Mouse (Mus musculus): ENCODE measurements around the gene Arhgap10.

Arhgap10 gene

DNA sequence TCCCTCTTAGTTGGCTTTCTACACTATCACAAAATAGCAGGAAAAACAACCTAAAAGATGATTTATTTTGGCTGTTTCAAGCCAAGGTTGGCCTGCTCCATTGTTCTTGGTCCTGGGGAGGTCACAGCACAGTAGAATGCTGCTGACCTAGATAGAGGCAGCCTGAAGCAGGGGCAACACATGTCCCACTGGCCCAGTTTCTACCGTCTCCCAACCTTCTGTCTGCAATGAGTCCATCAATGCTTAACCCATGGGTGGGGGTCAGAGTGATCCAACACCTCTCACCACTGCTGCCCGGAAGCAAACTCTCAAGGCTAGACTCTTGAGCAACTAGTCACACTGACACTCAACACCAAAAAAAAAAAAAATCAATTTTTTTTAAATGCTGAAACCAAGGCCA lies 31.0 kb downstream of the Arhgap10 start:
- no peak for DNase-seq (ENCODE audit: low read depth, low spot score)

GRCm38 (mm10) chr8:77484817-77485216 lies 32.9 kb downstream of the Arhgap10 start:
- DNase-seq (ENCODE audit: low read depth, low spot score), result no peak

GRCm38 (mm10) chr8:77484266-77484665 lies 33.5 kb downstream of the Arhgap10 start:
- DNase-seq (ENCODE audit: low read depth, low spot score), result no peak

DNA sequence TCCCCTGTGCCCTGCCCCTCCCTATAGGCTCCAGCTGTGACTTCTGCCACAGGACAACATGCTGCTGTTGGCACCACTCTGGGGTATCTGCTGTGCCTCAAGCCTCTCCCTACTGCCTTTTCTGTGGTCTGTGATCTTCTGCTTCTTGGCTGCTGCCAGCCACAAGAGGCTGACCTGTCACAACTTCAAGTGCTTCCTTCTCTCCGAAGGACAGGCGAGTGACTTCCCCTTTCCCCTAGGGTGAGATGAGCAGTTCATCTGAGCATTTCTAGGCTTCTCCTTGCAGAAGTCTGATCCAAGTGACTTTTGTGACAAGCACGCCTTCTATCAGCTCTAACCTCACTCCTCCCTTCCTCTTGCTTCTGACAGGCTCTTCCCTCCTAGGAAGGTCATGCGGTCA lies 34.1 kb downstream of the Arhgap10 start:
- no peak for DNase-seq (ENCODE audit: low read depth, low spot score)

- DNase-seq (ENCODE audit: low read depth, low spot score), result no peak
Measured at GRCm38 (mm10) chr8:77481791-77482190, 36.0 kb downstream of the Arhgap10 start.

GRCm38 (mm10) chr8:77479995-77480394 lies 37.8 kb downstream of the Arhgap10 start:
- no peak for DNase-seq (ENCODE audit: low read depth, low spot score)

DNA sequence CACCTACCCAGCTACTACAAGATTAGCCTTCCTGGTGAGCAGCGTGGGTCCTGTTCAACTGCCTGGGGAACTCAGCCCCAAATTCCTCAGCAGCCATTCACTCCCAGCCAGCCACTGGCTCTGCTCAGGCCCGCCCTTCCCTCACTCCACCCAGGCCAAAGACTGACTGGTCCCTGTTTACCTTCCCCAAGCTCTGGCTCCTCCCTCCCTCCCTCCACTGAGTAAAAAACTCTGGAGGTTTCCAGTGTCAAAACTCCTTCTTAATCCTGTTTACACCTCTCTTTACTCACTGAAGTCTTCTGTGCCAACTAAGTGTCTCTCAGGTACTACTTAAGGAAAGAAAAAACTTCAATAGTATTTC lies 38.9 kb downstream of the Arhgap10 start:
- no peak for DNase-seq (ENCODE audit: low read depth, low spot score)

- DNase-seq (ENCODE audit: low read depth, low spot score), result no peak
Measured at GRCm38 (mm10) chr8:77478155-77478912, 39.4 kb downstream of the Arhgap10 start.

DNA sequence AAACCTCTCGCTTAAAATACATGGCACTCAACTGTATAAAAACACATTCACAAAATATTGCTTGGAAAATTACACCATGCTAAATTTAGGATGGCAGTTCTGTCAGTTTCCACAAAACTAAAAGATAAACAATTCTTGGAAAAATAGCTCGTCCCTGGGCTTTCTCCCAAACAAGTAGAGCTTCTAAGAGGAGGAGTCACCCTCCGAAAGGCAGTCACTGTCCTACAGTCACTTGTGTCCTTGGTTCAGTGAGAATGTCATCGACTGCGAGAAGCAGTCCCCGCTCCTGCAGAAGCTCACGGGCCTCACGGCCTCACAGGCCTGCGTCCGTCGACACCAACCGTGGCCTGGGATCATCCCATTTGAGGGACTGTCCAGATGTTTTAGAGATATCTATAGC lies 40.1 kb downstream of the Arhgap10 start:
- no peak for DNase-seq (ENCODE audit: low read depth, low spot score)

DNA sequence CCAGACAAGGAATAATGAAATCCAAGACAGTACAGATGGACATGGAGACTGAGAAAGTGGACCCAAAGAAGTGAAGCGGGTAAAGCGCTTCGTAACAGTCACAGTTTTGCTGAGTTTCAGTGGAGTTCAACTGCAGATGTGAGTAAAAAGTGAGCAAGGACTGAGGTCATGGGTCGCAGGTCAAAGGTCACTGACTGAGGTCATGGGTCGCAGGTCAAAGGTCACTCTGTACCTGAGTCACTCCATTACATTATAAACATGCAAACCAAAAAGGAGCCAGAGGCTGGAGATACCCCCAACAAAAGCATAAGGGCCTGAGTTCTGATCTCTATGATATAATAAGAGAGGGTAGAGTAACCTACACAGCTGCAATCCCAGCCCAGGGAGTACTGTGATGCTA lies 43.1 kb downstream of the Arhgap10 start:
- no peak for DNase-seq (ENCODE audit: low read depth, low spot score)

DNA sequence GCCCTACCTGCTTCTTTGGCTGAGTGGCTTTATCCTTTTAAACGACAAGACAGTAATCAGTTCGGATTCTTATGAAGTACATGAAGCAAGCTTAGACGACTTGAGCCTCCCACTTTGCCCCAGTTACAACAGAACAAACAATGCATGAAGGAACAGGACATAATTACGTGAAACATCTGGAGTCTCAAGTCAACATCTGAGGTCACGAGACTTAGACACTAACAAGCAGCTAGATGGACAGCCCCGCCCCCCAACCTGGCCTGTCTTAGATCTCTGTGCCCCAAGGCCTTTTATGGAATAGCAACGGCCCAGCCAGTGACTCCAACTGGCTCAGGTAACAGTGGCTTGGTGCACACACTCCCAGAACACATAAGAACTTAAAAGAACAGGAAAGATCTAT lies 44.0 kb downstream of the Arhgap10 start:
- no peak for DNase-seq (ENCODE audit: low read depth, low spot score)

DNA sequence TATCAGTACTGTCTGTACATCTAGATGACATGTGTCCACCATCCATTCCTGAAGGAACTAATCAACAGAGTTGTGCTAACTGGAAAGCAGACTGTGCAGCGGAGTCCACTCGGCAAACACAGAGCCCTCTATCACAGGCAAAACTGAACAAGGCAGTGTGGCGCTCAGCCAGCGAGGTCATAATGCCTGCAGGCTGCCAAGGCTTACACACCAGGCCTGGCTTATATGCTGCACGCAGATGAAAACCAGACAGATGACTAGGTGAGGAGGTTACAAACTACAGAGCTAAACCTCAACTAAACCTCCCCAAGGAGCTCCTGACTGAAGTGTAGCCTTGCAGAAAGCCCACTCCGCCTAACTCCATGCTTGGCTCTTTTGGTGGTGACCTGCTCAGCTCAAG lies 44.4 kb downstream of the Arhgap10 start:
- DNase-seq (ENCODE audit: low read depth, low spot score), result no peak

DNA sequence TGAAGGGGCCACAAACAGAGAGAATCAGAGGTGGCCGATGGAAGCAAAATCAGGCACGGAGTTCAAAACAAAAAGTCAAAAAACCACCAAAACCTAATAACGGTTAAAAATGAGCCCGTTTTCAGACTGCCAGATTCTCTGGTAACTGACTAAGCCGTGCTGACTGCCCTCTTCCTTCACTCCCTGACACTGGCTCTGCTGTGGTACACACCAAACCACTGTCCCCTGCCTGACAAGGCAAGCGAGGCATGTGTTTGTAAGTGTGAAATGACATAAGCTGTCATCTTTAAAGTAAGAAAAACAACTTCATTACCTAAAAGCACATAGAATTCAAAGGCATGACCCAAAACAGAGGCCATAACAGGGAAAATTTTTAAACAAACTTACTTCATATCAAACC lies 56.4 kb downstream of the Arhgap10 start:
- no peak for DNase-seq (ENCODE audit: low read depth, low spot score)

GRCm38 (mm10) chr8:77460363-77460762 lies 57.4 kb downstream of the Arhgap10 start:
- DNase-seq (ENCODE audit: low read depth, low spot score), result no peak

GRCm38 (mm10) chr8:77459696-77460095 lies 58.1 kb downstream of the Arhgap10 start:
- no peak for DNase-seq (ENCODE audit: low read depth, low spot score)

GRCm38 (mm10) chr8:77458575-77458974 lies 59.2 kb downstream of the Arhgap10 start:
- no peak for DNase-seq (ENCODE audit: low read depth, low spot score)

DNA sequence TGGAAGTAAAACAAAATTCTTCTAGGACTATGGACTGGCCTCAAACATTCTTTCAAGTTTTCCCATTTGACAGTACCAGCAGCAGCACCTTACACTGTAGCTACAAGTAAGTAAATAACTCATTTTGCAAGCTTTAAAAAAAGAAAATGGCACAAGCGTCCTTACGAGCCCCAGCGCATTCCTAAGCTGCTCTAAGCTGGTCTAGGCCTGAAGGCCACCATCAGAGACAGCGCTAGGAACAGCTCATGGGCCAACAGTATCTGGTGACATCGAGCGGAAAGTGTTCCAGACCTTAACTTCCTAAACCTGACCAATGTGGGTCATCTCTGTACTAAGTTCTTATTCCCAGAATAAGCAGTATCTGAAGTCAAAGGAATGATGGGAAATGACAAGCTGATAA lies 61.5 kb downstream of the Arhgap10 start:
- DNase-seq (ENCODE audit: low read depth, low spot score), result no peak

- no peak for DNase-seq (ENCODE audit: low read depth, low spot score)
Measured at GRCm38 (mm10) chr8:77453836-77454235, 63.9 kb downstream of the Arhgap10 start.

DNA sequence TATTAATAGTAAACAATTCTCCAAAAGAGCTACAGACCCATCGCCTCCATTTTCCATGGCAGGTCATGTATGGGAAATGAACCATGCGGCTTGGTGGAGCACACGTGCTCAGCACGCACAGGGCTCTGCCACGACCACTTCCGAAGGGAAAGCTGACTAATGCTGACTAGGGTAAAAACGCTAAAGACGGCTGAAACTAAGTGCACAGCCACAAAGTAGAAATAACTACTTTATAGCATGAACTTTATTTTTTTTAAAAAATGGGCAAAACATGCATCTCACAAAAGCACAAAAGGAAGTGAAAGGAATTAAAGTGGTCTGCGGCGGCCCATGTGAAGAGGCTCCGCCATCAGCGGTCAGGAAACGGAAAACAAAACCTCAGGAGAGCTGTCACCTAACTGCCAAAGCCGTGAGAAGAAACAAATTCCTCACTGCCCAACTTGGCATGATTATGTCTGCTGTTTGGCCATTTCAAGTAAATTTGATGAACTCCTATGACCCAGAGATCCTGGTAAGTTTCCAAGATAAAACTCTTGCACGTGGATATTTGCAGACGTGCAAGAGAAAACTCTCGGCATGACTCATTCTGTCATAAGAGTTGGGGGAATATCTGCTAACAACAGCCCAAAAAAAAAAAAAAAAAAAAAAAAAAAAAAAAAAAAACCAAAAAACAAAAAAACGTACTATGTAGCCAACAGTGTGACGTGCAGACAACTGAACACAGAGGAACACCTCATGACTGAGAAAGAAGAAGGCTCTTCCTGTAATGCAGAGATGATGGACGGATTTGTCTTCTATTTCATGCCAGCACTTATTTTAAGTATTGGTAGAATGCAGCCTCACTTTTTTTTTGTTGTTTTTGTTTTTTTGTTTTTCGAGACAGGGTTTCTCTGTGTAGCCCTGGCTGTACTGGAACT lies 66.0 kb downstream of the Arhgap10 start:
- no peak for DNase-seq (ENCODE audit: low read depth, low spot score)

GRCm38 (mm10) chr8:77451052-77451451 lies 66.7 kb downstream of the Arhgap10 start:
- no peak for DNase-seq (ENCODE audit: low read depth, low spot score)

GRCm38 (mm10) chr8:77446294-77446693 lies 71.5 kb downstream of the Arhgap10 start:
- no peak for DNase-seq (ENCODE audit: low read depth, low spot score)

- no peak for DNase-seq (ENCODE audit: low read depth, low spot score)
Measured at GRCm38 (mm10) chr8:77445642-77446041, 72.1 kb downstream of the Arhgap10 start.
